Mouse (Mus musculus) hindbrain, embryonic 14.5 days (tissue): ENCODE measurements around the gene Cln6. TPM values are rescaled to one million over a fixed set of nuclear protein-coding genes. Genes with fewer than 3 reads are reported as not detected.

ENCODE experiments used
- ATAC-seq: fragments of 200-750 bp; cut with Nextera tagmentation; 2 replicates; pipeline ENCODE4 v1.8.0; 2017; ENCODE audit warnings: moderate number of reproducible peaks, mild to moderate bottlenecking, moderate TSS enrichment, moderate library complexity; ENCODE audit not compliant: low FRiP score
- DNase-seq: peaks from one replicate; pipeline ENCODE4 v3.0.0-alpha.2; 2015; ENCODE audit warnings: low spot score
- H3K27ac ChIP-seq: fragments of 300-500 bp; sonication (generic); 2 replicates; pipeline ENCODE4 v1.5.1; 2014; ENCODE audit warnings: mild to moderate bottlenecking, moderate library complexity
- H3K27me3 ChIP-seq: fragments of 300-500 bp; sonication (generic); 2 replicates; pipeline ENCODE4 v1.6.1; 2014; ENCODE audit warnings: mild to moderate bottlenecking, low read length, mixed read lengths; ENCODE audit not compliant: control insufficient read depth, insufficient read depth
- H3K36me3 ChIP-seq: fragments of 300-500 bp; sonication (generic); replicated peaks from 2 replicates; pipeline ENCODE4 v1.6.1; 2014; ENCODE audit not compliant: control insufficient read depth, insufficient read depth
- H3K4me1 ChIP-seq: fragments of 300-500 bp; sonication (generic); replicated peaks from 2 replicates; pipeline ENCODE4 v1.6.1; 2014; ENCODE audit warnings: antibody characterized with exemption, low read length, mixed read lengths; ENCODE audit not compliant: control insufficient read depth, insufficient read depth
- H3K4me2 ChIP-seq: fragments of 300-500 bp; sonication (generic); replicated peaks from 2 replicates; pipeline ENCODE4 v1.6.1; 2014; ENCODE audit warnings: mild to moderate bottlenecking, moderate library complexity
- H3K4me3 ChIP-seq: fragments of 300-500 bp; sonication (generic); replicated peaks from 2 replicates; pipeline ENCODE4 v1.5.1; 2014; ENCODE audit warnings: mild to moderate bottlenecking, low read length
- H3K9ac ChIP-seq: fragments of 300-500 bp; sonication (generic); 2 replicates; pipeline ENCODE4 v1.6.1; 2014
- H3K9me3 ChIP-seq: fragments of 300-500 bp; sonication (generic); 2 replicates; pipeline ENCODE4 v1.6.1; 2016; ENCODE audit warnings: low read length; ENCODE audit not compliant: control insufficient read depth
- WGBS: fragments of 180-500 bp; shearing (Covaris S2); extraction: QIAGEN DNeasy Blood & Tissue Kit; methylation state at CpG from one replicate; pipeline ENCODE4 v1.1.7; 2014; 5-methylcytosine and 5-hydroxymethylcytosine counted together
- polyA plus RNA-seq: library from polyadenylated mRNA; unstranded; fragments of >200 nt; fragmentation: Nextera tagmentation; extraction: Ambion mirVana; gene quantifications from 2 replicates; pipeline ENCODE4 v1.2.1, GENCODE M21; 2014

Cln6 gene
- polyA plus RNA-seq, 1 experiment from 2014 or later: 7.1 TPM

DNA sequence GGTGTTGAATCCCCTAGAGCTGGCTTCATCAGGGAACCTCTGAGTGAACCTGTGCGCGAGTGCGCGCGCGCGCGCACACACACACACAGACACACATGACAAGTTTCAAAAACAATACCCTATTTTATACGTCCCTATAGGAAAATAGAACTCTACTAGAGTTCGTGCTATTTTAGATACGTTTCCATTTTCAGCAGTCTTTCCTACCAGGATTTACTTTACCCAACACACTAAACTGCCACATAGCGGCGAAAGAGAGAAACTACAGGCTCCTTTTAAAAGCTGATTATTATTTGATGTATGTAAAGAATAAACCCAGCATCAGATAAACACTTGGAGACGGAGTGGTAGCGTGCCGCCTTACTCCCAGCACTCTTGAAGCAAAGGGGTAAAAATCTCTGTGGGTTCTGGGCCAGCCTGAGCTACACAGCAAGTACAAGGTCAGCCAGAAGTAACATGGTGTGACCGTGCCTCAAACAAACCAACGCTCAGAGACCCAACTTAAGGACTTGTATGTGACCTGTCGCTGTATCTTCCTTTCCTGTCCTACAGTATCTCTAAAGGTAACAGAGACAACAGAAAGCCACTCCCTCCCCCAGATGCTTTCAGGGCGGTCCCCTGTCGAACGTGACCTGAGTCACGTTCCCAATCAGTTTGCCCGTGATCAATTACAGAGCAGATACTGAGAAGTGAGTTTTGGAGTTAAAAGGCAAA, 10.5 kb upstream of the Cln6 start:
- Histone ChIP-seq H3K4me2 (peak overlapping the region; percentile 50), H3K9ac (0 out of 2 replicates have a peak overlapping the region, but pooled peaks have one; percentile 13), H3K4me1 (peaks cover 7% of the 10 kb centered on the region), H3K9me3 (no peaks in the 10 kb centered on the region), H3K27ac (peak overlapping the region; percentile 58; the same call in 1 of the 2 replicates), H3K4me3 (peak overlapping the region; percentile 31), H3K36me3 (no peaks in the 10 kb centered on the region), H3K27me3 (no peaks in the 10 kb centered on the region)
- peak; percentile 5; the same call in 1 of the 2 replicates for ATAC-seq
- peak; percentile 73 for DNase-seq
- WGBS: 8% methylated on average over 24 of the region's 24 CpGs

DNA sequence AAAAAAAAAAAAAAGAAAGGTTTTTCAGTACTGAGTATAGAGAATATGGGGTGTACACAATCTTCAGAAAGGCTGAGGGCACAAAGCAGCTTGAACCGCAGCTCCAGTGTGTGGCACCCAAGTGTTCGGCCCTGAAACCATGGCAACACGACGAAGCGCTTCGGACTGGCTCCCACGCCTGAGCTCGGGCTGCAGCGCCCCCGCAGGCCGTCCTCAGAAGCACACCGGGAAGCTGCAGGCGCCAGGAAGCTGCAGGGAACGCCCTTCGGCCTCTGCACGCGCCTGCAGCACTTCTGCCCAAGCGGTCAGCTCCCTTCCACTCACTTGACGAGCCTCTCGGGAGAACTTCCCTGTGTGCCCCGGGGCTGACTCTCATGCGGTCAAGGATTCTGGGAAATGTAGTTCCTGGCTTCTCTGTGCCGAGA, 9.9 kb upstream of the Cln6 start:
- Histone ChIP-seq H3K4me1 (peaks cover 7% of the 10 kb centered on the region), H3K27ac (peak overlapping the region; percentile 58; the same call in 1 of the 2 replicates), H3K4me3 (peak overlapping the region; percentile 31), H3K9me3 (no peaks in the 10 kb centered on the region), H3K27me3 (no peaks in the 10 kb centered on the region), H3K4me2 (peak overlapping the region; percentile 50), H3K9ac (0 out of 2 replicates have a peak overlapping the region, but pooled peaks have one; percentile 13), H3K36me3 (no peaks in the 10 kb centered on the region)
- WGBS: under 1% methylated on average over 23 of the region's 23 CpGs
- DNase-seq (peak; percentile 94), ATAC-seq (peak; percentile 93)

DNA sequence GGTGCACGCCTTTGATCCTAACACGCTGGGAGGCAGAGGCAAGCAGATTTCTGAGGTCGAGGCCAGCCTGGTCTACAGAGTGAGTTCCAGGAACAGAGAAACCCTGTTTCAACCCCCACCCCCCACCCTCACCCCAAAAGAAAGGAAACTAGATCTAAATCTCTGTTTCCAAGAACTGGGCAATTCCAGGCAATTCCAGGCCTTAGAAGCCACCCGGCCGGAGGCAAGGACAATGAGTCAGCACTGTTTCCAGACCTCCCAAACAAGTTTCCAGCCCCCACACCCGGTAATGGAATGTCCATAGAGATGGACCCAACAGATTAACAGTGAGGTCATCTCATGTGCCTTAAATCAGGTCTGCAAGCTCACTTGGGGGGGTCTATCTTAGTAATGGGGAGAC, 8.7 kb upstream of the Cln6 start:
- 87% methylated on average over 6 of the region's 6 CpGs for WGBS
- peaks cover 7% of the 10 kb centered on the region for H3K4me1 ChIP-seq
- ATAC-seq (no peak), DNase-seq (no peak)
- no peak overlapping the region for H3K27ac ChIP-seq
- no peak overlapping the region for H3K4me3 ChIP-seq
- H3K9ac ChIP-seq: no peak overlapping the region
- no peaks in the 10 kb centered on the region for H3K9me3 ChIP-seq
- no peaks in the 10 kb centered on the region for H3K36me3 ChIP-seq
- no peak overlapping the region for H3K4me2 ChIP-seq
- H3K27me3 ChIP-seq: no peaks in the 10 kb centered on the region

DNA sequence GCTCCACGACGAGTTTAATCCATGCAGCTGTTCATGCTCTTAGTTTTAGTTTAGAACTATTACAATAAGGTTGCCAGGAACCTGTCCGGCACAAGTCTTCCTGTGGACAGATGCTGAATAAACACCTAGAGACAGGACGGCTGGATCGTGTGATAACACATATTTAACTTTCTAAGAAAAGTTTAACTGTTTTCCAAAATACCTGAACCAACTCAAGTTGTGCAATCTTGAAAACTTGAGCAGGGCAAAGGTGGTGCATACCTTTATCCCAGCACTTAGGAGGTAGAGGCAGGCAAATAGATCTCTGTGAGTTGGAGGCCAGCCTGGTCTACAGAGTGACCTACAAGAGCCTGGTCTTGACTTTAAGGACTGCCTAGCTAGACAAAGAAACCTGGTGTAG, 3.7 kb upstream of the Cln6 start:
- H3K27ac ChIP-seq: no peak overlapping the region
- DNase-seq (no peak), ATAC-seq (no peak)
- no peak overlapping the region for H3K9ac ChIP-seq
- WGBS: 85% methylated on average over 5 of the region's 5 CpGs
- no peaks in the 10 kb centered on the region for H3K27me3 ChIP-seq
- H3K4me2 ChIP-seq: no peak overlapping the region
- no peaks in the 10 kb centered on the region for H3K9me3 ChIP-seq
- H3K4me3 ChIP-seq: no peak overlapping the region
- H3K36me3 ChIP-seq: no peaks in the 10 kb centered on the region
- peaks cover 8% of the 10 kb centered on the region for H3K4me1 ChIP-seq

DNA sequence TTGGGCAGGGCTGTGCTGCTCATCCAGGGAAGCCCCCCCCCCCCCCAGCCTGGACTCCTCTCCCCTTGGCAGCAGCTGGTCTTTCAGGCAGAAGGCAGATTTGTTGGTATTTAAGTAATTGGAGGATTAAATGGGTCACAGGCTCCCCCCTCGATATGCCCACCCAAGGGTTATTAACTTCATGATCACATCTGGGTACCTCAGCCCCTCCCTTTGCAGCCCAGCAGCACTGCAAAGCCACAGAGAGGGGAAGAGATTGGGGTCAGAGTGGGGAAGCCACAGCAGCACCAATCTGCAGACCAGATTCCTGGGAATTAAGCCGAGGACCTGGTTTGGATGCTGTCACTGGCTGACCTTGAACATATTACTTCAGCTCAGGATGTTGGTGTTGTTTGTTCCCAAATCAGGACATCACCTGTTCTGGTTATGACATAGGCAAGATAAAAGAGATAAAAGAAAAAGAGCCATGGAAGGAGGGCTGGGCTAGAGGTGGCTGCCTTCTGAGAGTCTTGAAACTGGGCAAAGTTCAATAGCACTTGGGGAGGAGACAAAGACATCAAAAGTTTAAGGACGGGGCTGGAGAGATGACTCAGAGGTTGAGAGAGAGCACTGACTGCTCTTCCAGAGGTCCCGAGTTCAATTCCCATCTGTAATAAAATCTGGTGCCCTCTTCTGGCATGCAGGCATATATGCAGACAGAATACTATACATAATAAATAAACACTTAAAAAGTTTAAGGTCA, 2.7 kb upstream of the Cln6 start:
- WGBS: 53% methylated on average over 4 of the region's 4 CpGs
- DNase-seq: no peak
- no peak overlapping the region for H3K4me3 ChIP-seq

DNA sequence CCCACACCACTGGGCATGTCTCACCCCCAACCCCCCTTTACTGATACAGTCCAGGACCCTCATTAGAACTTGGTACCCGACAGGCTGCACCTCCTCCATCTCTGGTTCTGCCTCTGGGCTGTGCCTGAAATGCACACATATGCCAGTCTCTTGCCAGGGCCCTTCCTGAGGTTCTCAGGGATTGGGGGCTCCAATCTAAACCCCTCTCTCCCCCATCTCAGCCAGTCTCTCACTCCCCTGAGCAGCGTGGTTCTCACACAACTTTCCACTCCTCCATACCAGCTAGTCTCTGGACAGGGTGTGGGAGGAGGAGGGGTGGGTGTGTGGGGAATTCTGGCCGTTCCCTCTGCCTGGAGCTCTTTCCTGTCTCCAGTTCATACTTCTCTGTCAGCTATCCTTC, 974 bp upstream of the Cln6 start:
- DNase-seq (no peak), ATAC-seq (no peak)
- Histone ChIP-seq H3K27me3 (no peaks in the 10 kb centered on the region), H3K4me2 (no peak overlapping the region), H3K9me3 (no peaks in the 10 kb centered on the region), H3K4me1 (peaks cover 8% of the 10 kb centered on the region), H3K4me3 (no peak overlapping the region), H3K27ac (no peak overlapping the region), H3K9ac (no peak overlapping the region), H3K36me3 (no peaks in the 10 kb centered on the region)
- 70% methylated on average over 3 of the region's 3 CpGs for WGBS

More for the DNA sequence above, 2.7 kb upstream of the Cln6 start:
- H3K27ac ChIP-seq: no peak overlapping the region
- H3K27me3 ChIP-seq: no peaks in the 10 kb centered on the region
- H3K4me1 ChIP-seq: peaks cover 8% of the 10 kb centered on the region
- H3K9ac ChIP-seq: no peak overlapping the region
- no peaks in the 10 kb centered on the region for H3K9me3 ChIP-seq
- no peak for ATAC-seq
- H3K4me2 ChIP-seq: no peak overlapping the region
- H3K36me3 ChIP-seq: no peaks in the 10 kb centered on the region

DNA sequence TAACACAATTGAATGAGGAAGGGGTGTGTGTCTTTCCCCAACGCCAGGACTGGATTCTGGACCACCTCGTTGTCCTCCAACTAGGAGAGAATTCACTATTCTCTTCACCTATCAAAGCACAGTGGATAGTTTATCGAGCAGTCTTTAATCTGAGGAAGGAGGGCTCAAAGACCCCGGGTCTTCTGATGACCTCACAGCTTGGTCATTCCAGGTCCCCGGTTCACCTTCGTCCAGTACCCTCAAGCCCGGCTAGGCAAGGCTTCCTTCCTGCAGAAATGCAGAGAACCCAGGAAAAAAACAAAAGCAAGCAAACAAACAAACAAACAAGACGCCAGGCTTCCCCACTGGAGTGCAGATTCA, 459 bp upstream of the Cln6 start:
- Histone ChIP-seq H3K4me2 (peak overlapping the region; percentile 87), H3K9ac (peak overlapping the region; percentile 78), H3K9me3 (no peaks in the 10 kb centered on the region), H3K4me3 (peak overlapping the region; percentile 64), H3K36me3 (no peaks in the 10 kb centered on the region), H3K4me1 (peaks cover 8% of the 10 kb centered on the region), H3K27me3 (no peaks in the 10 kb centered on the region), H3K27ac (peak overlapping the region; percentile 38; the same call in 1 of the 2 replicates)
- 19% methylated on average over 8 of the region's 8 CpGs for WGBS
- ATAC-seq: no peak
- DNase-seq: no peak

DNA sequence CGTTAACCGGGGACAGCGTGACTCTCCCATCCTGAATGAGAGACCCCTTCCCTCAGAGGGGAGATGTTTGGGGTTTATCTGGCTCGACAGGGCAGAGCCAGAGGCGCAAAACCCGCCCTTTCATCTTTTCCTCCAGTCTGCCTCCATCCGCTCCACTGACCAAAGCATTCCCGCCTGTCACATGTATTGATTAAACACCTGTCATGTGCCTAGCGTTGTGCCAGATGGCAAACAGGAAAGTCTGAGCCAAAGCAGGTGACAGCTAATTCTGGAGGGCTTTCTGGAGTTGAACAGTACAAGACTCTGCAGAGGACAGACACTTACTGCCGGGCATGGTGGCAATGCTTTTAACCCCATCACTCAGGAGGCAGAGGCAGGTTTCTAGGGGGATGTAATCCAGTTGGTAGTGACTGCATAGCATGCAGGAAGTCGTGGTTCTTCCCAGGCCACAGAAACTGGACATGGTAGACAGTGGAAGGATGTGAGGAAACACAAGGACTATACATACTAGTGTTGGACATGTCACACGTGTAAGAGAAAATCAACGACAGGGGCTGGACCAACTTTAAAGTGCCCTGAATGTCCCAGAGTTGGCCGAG, 686 bp downstream of the Cln6 start:
- H3K4me1 ChIP-seq: peaks cover 8% of the 10 kb centered on the region
- peak overlapping the region; percentile 78 for H3K9ac ChIP-seq
- peak overlapping the region; percentile 71; the same call in 1 of the 2 replicates for H3K27ac ChIP-seq
- H3K36me3 ChIP-seq: no peaks in the 10 kb centered on the region
- ATAC-seq (no peak), DNase-seq (peak; percentile 51)
- WGBS: 14% methylated on average over 14 of the region's 14 CpGs
- peak overlapping the region; percentile 64 for H3K4me3 ChIP-seq
- H3K9me3 ChIP-seq: no peaks in the 10 kb centered on the region
- H3K27me3 ChIP-seq: no peaks in the 10 kb centered on the region
- H3K4me2 ChIP-seq: peak overlapping the region; percentile 87

DNA sequence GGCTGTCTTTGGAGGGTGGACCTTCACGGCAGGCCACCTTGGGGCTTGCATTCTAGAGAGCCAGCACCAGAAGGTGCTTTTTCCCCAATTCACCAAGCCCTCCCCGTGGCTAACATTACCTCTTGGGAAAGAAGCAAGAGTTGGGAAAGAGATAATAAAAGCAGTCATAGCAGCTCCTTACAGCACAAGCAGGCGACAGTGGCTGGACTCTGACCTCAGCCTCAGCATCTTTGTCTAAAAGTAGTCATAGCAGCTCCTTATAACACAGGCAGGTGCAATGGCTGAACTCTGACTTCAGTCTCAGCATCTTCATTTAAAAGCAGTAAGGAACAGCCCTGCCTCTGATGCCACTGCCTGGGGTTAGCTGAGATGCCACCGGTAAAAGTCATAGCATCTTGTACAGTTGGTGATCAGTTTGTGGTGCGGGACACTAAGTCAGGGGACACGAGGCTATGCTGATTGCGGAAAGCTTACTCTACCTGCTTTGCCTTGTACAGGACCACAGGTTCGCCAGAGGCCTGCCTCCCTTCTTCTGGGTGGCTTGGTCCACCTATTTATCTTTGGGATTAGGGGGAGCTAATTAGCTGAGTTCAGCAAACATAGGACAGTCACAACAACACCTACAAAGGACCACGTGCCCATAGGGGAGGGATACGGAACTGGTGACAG, 4.9 kb downstream of the Cln6 start:
- no peaks in the 10 kb centered on the region for H3K27me3 ChIP-seq
- no peak overlapping the region for H3K9ac ChIP-seq
- no peak overlapping the region for H3K27ac ChIP-seq
- peaks cover 8% of the 10 kb centered on the region for H3K4me1 ChIP-seq
- 86% methylated on average over 10 of the region's 10 CpGs for WGBS
- no peaks in the 10 kb centered on the region for H3K36me3 ChIP-seq
- ATAC-seq (no peak), DNase-seq (no peak)
- H3K4me3 ChIP-seq: no peak overlapping the region
- no peaks in the 10 kb centered on the region for H3K9me3 ChIP-seq
- no peak overlapping the region for H3K4me2 ChIP-seq
